Mouse (Mus musculus): ENCODE results near the gene 0610040J01Rik. TPM values are rescaled to one million over a fixed set of nuclear protein-coding genes. Genes with fewer than 3 reads are reported as not detected.
A peak's percentile ranks its signal among the peaks of the same experiment; 100 is the strongest.

Gene 0610040J01Rik
- polyA plus RNA-seq, 1 experiment from 2014 or later, result 1.5 TPM

DNA sequence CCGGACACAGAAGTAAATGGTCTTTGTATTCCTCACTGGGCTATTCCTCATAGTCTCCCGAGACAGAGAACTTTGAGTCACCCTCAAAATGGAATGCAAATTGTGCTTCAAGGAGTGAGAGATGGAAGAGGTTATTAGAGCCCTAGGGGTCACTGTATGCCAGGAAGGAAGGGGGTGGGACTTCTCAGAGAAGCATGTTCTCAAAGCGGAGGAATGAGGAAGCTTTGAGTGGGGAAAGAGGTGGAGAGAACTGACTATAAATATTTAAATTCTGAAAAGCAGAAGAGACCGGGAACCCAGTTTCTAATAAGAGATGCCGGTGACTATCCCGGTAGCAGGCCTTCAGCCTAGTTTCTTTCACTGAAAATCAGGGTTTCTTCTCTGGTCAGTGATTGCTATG is 14.8 kb downstream of the 0610040J01Rik start:
- Histone ChIP-seq H3K36me3 (ENCODE audit: control insufficient read depth, insufficient read depth, low read length) (no peaks in the 10 kb centered on the region), H3K4me3 (ENCODE audit: low read depth, low read length) (no peak overlapping the region), H3K9ac (replicated peaks; ENCODE audit: low read depth, low read length) (no peak overlapping the region), H3K4me2 (ENCODE audit: low read depth, low read length) (no peak overlapping the region), H3K4me1 (ENCODE audit: control insufficient read depth, insufficient read depth, low read length) (no peaks in the 10 kb centered on the region), H3K9me3 (ENCODE audit: control insufficient read depth, low read length) (no peaks in the 10 kb centered on the region), H3K27me3 (ENCODE audit: control insufficient read depth, insufficient read depth, low read length) (no peaks in the 10 kb centered on the region), H3K27ac (ENCODE audit: low read depth, low read length) (no peak overlapping the region)
- no peak for ATAC-seq (ENCODE audit: low read depth)
- WGBS, result 76% methylated on average over 6 of the region's 6 CpGs

DNA sequence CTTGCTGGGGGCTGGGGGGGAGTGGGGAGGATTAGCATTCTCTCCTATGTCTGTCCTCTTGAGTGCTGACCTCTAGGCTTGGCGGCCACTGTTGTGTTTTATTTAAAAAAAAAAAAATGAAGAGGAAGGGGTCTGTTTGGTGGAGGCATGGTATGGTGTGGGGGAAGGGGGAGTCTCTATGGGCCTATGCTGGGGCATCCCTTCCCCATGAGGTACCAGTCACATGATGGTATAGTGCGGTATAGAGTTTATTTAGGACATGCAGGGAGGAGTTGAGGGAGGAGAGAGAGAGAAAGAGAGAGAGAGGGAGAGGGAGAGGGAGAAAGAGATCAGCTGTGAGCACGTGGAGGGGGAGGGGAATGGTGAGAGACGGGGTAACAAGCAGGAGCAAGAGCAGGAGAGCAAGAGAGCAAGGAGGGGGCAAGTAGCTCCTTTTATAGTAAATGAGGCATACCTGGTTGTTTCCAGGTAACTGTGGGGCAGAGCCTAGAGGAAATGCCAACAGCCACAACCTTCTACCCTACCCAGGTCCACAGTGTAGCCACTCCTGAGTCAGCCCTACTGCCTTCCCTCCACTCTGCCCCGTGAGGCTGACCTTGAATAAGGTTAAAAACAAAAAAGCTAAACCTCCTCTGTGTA is 15.4 kb downstream of the 0610040J01Rik start:
- no peak for ATAC-seq (ENCODE audit: low read depth)
- 65% methylated on average over 5 of the region's 5 CpGs for WGBS
- Histone ChIP-seq H3K27me3 (ENCODE audit: control insufficient read depth, insufficient read depth, low read length) (no peaks in the 10 kb centered on the region), H3K36me3 (ENCODE audit: control insufficient read depth, insufficient read depth, low read length) (no peaks in the 10 kb centered on the region), H3K4me1 (ENCODE audit: control insufficient read depth, insufficient read depth, low read length) (no peaks in the 10 kb centered on the region), H3K27ac (ENCODE audit: low read depth, low read length) (no peak overlapping the region), H3K4me2 (ENCODE audit: low read depth, low read length) (no peak overlapping the region), H3K9me3 (ENCODE audit: control insufficient read depth, low read length) (no peaks in the 10 kb centered on the region), H3K9ac (replicated peaks; ENCODE audit: low read depth, low read length) (no peak overlapping the region), H3K4me3 (ENCODE audit: low read depth, low read length) (no peak overlapping the region)

DNA sequence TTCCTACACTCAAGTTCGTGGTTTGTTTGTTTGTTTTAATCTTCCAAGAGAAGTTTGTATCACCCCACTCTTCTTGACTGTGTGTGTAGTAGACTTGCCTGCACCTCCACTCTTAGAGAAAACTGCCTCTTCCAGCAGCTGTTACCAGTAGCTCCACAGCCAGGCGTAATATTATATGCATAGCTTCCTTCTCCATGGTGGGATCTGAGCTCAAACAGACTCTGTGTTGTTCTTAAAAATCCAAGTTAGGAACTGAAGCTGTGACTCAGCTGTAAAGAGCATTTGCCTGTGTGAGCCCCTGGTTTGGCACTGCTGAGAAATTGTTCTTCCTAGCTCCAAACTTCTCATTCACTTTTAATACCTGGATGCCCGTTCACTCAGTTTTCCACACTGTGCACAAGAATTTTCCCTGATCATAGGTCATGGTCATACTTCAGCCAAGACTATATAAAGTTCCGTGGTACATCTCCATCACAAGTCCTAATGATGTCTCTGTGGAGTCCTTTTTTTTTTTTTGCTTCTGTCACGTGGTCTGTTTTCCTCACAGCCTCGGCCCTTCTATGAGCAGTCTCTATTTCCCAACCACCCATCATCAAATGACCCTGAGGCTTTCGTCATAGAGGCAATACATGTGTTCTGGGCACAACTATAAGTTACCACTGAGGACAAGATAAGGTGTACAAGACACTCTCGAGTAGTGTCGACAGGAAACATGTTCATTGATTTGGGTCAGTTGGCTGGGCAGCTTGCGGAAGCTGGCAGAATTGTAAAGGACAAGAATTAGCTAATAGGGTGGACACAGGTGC is 16.4 kb downstream of the 0610040J01Rik start:
- H3K9me3 ChIP-seq (ENCODE audit: control insufficient read depth, low read length), result no peaks in the 10 kb centered on the region
- H3K9ac ChIP-seq (replicated peaks; ENCODE audit: low read depth, low read length), result no peak overlapping the region
- no peak for ATAC-seq (ENCODE audit: low read depth)
- H3K27ac ChIP-seq (ENCODE audit: low read depth, low read length), result no peak overlapping the region
- H3K4me2 ChIP-seq (ENCODE audit: low read depth, low read length), result no peak overlapping the region
- H3K27me3 ChIP-seq (ENCODE audit: control insufficient read depth, insufficient read depth, low read length), result no peaks in the 10 kb centered on the region
- H3K36me3 ChIP-seq (ENCODE audit: control insufficient read depth, insufficient read depth, low read length), result no peaks in the 10 kb centered on the region
- 87% methylated on average over 10 of the region's 10 CpGs for WGBS
- no peaks in the 10 kb centered on the region for H3K4me1 ChIP-seq (ENCODE audit: control insufficient read depth, insufficient read depth, low read length)
- H3K4me3 ChIP-seq (ENCODE audit: low read depth, low read length), result no peak overlapping the region

DNA sequence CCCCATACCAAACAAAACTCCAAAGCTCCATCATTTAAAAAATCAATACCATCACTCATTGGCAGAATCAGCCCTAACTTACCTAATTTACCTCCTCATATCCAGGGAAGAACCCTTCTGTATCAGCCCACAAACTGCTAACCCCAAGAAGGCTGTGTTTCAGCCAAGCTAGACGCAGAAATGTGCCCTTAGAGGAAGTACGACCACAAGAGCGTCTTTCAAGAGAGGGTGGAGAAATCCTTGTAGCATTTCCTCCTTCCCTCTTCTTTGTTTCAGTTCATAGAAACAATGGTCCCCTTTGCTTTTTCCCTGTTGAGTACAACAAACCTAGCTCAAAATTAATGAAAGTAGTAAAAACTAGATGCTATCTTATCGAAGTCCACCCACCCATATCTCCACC is 18.9 kb downstream of the 0610040J01Rik start:
- Histone ChIP-seq H3K27ac (ENCODE audit: low read depth, low read length) (no peak overlapping the region), H3K36me3 (ENCODE audit: control insufficient read depth, insufficient read depth, low read length) (no peaks in the 10 kb centered on the region), H3K4me1 (ENCODE audit: control insufficient read depth, insufficient read depth, low read length) (no peaks in the 10 kb centered on the region), H3K4me3 (ENCODE audit: low read depth, low read length) (no peak overlapping the region), H3K9me3 (ENCODE audit: control insufficient read depth, low read length) (no peaks in the 10 kb centered on the region), H3K4me2 (ENCODE audit: low read depth, low read length) (no peak overlapping the region), H3K9ac (replicated peaks; ENCODE audit: low read depth, low read length) (no peak overlapping the region), H3K27me3 (ENCODE audit: control insufficient read depth, insufficient read depth, low read length) (no peaks in the 10 kb centered on the region)
- no peak for ATAC-seq (ENCODE audit: low read depth)
- WGBS, result 87% methylated on average over 4 of the region's 4 CpGs

DNA sequence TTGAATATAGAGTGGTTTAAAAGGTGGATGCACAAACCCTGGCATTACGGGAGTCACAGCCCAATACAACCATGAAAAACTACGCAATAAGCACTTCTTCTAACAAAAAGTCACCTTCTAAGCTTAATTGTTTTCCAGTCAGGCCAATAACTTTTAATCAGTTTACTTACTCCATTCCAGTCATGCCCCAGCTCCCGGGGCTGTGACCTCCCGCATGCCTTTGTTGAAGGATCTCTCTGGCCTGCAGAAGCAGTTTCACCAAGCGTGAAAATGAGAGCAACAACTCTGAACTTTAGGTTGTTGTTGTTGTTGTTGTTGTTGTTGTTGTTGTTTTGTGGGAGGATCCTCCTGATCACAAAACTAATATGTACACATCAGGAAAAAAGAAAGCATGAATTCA is 21.8 kb downstream of the 0610040J01Rik start:
- no peak overlapping the region for H3K9ac ChIP-seq (replicated peaks; ENCODE audit: low read depth, low read length)
- no peak overlapping the region for H3K4me3 ChIP-seq (ENCODE audit: low read depth, low read length)
- H3K27me3 ChIP-seq (ENCODE audit: control insufficient read depth, insufficient read depth, low read length), result no peaks in the 10 kb centered on the region
- H3K4me2 ChIP-seq (ENCODE audit: low read depth, low read length), result no peak overlapping the region
- 69% methylated on average over 5 of the region's 5 CpGs for WGBS
- H3K4me1 ChIP-seq (ENCODE audit: control insufficient read depth, insufficient read depth, low read length), result no peaks in the 10 kb centered on the region
- H3K36me3 ChIP-seq (ENCODE audit: control insufficient read depth, insufficient read depth, low read length), result no peaks in the 10 kb centered on the region
- no peaks in the 10 kb centered on the region for H3K9me3 ChIP-seq (ENCODE audit: control insufficient read depth, low read length)
- ATAC-seq (ENCODE audit: low read depth), result no peak
- no peak overlapping the region for H3K27ac ChIP-seq (ENCODE audit: low read depth, low read length)

DNA sequence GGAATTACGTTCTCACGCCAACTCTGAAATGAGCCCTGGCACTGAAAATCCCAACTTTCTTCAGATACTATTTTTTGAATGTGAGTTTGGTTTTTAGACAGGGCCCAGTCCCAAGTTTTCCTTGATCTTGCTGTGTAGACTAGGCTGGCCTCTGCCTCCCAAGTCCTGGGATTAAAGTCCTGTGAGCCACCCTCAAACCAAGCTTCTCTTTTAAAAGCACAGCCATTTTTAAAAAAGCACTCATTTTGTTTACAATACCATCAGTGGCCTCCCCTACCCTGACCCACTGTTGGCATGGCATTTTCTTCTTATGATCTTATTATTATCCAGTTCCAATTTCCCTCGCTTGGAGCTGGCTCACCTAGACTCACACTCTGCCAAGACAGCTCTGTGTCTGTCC is 22.3 kb downstream of the 0610040J01Rik start:
- no peaks in the 10 kb centered on the region for H3K27me3 ChIP-seq (ENCODE audit: control insufficient read depth, insufficient read depth, low read length)
- H3K36me3 ChIP-seq (ENCODE audit: control insufficient read depth, insufficient read depth, low read length), result no peaks in the 10 kb centered on the region
- H3K9ac ChIP-seq (replicated peaks; ENCODE audit: low read depth, low read length), result no peak overlapping the region
- WGBS, result 93% methylated on average over 3 of the region's 3 CpGs
- no peaks in the 10 kb centered on the region for H3K9me3 ChIP-seq (ENCODE audit: control insufficient read depth, low read length)
- H3K4me2 ChIP-seq (ENCODE audit: low read depth, low read length), result no peak overlapping the region
- no peaks in the 10 kb centered on the region for H3K4me1 ChIP-seq (ENCODE audit: control insufficient read depth, insufficient read depth, low read length)
- H3K4me3 ChIP-seq (ENCODE audit: low read depth, low read length), result no peak overlapping the region
- no peak overlapping the region for H3K27ac ChIP-seq (ENCODE audit: low read depth, low read length)
- no peak for ATAC-seq (ENCODE audit: low read depth)

DNA sequence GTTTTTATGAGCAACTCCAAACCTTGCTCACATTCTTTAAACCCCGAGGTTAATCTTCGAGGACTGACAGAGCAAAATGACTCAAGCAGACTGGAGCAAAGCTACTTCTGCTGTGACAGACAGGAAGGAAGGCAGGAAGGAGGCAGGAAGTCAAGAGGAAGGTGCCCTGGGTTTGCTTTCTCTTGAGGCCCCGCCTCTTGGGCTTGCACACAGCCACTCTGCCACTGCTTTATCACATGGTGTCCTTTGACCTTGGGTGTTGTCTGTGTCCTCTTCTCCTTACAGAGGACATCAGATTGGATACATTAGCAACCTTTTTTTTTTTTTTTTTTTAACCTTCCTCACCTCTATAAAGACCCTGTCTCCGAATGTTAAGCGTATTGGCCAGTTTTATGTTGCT is 25.0 kb downstream of the 0610040J01Rik start:
- 88% methylated on average over 5 of the region's 5 CpGs for WGBS
- Histone ChIP-seq H3K27ac (ENCODE audit: low read depth, low read length) (no peak overlapping the region), H3K4me1 (ENCODE audit: control insufficient read depth, insufficient read depth, low read length) (no peaks in the 10 kb centered on the region), H3K4me3 (ENCODE audit: low read depth, low read length) (no peak overlapping the region), H3K9ac (replicated peaks; ENCODE audit: low read depth, low read length) (no peak overlapping the region), H3K27me3 (ENCODE audit: control insufficient read depth, insufficient read depth, low read length) (no peaks in the 10 kb centered on the region), H3K9me3 (ENCODE audit: control insufficient read depth, low read length) (no peaks in the 10 kb centered on the region), H3K4me2 (ENCODE audit: low read depth, low read length) (no peak overlapping the region), H3K36me3 (ENCODE audit: control insufficient read depth, insufficient read depth, low read length) (no peaks in the 10 kb centered on the region)
- ATAC-seq (ENCODE audit: low read depth), result no peak

DNA sequence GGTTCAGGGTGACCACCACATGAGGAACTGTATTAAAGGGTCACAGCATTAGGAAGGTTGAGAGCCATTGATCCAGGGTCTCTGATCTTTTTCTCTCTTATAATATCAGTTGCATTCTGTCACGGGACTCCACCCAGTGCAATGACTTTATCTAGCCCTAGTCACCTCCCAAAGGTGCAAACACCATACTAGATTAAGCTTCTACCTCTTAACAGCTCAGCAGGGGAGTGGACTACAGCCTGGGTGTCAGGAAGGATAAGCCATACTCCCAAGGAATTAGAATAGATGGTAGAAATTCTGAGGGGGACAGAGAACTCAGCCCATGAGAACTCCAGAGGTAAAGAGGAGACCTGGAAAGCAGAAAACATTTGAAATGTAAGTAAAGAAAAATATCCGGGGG is 25.7 kb downstream of the 0610040J01Rik start:
- Histone ChIP-seq H3K4me3 (ENCODE audit: low read depth, low read length) (no peak overlapping the region), H3K9me3 (ENCODE audit: control insufficient read depth, low read length) (no peaks in the 10 kb centered on the region), H3K27me3 (ENCODE audit: control insufficient read depth, insufficient read depth, low read length) (no peaks in the 10 kb centered on the region), H3K9ac (replicated peaks; ENCODE audit: low read depth, low read length) (no peak overlapping the region), H3K27ac (ENCODE audit: low read depth, low read length) (no peak overlapping the region), H3K36me3 (ENCODE audit: control insufficient read depth, insufficient read depth, low read length) (no peaks in the 10 kb centered on the region), H3K4me2 (ENCODE audit: low read depth, low read length) (no peak overlapping the region), H3K4me1 (ENCODE audit: control insufficient read depth, insufficient read depth, low read length) (no peaks in the 10 kb centered on the region)
- no peak for ATAC-seq (ENCODE audit: low read depth)
- 94% methylated on average over 2 of the region's 2 CpGs for WGBS

DNA sequence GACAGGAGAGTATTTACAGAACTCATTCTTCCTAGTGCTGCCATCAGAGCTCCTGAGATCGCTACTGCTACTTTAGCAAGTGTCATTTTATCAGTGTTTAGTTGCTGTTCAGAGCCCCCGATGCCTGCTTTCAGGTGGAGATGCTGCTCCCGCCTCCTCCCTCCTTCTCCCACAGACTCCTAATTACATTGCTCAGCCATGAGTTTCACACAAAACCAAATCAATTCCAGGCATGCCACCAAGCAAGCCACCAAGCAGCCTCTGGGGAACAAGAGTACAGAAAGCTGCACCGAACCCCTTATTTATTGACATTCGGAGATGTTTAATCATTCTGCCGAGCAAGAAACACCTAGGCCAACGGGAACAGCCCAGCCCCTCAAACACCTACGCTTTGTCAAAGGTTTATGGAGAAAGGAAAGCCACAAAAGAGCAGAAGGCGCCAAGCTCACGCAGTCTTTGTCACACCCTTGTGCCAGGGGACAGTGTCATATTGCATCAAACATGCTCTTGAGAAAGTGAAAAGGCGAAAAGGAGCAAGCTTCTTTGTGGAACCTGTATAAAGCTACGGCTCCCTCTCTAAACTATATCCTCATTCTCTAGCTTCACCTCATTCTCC is 27.7 kb downstream of the 0610040J01Rik start:
- Histone ChIP-seq H3K27ac (ENCODE audit: low read depth, low read length) (no peak overlapping the region), H3K4me2 (ENCODE audit: low read depth, low read length) (no peak overlapping the region)
- ATAC-seq (ENCODE audit: low read depth), result peak; percentile 51; the same call in 1 of the 2 replicates

More for the DNA sequence above, 27.7 kb downstream of the 0610040J01Rik start:
- Histone ChIP-seq H3K27me3 (ENCODE audit: control insufficient read depth, insufficient read depth, low read length) (no peaks in the 10 kb centered on the region), H3K4me3 (ENCODE audit: low read depth, low read length) (no peak overlapping the region), H3K36me3 (ENCODE audit: control insufficient read depth, insufficient read depth, low read length) (no peaks in the 10 kb centered on the region), H3K4me1 (ENCODE audit: control insufficient read depth, insufficient read depth, low read length) (no peaks in the 10 kb centered on the region), H3K9me3 (ENCODE audit: control insufficient read depth, low read length) (no peaks in the 10 kb centered on the region), H3K9ac (replicated peaks; ENCODE audit: low read depth, low read length) (no peak overlapping the region)
- 64% methylated on average over 12 of the region's 12 CpGs for WGBS
